Mouse (Mus musculus) embryo, embryonic 10.5 days (tissue): ENCODE data around the gene Cblb.

ENCODE experiments used
- DNase-seq: peaks from one replicate; pipeline ENCODE4 v3.0.0-alpha.2; 2015; ENCODE audit warnings: low spot score

The Cblb gene

GRCm38 (mm10) chr16:52134631-52135227 lies 103.7 kb downstream of the Cblb start:
- peak; percentile 66 for DNase-seq

GRCm38 (mm10) chr16:52135689-52136390 lies 104.8 kb downstream of the Cblb start:
- DNase-seq = no peak

DNA sequence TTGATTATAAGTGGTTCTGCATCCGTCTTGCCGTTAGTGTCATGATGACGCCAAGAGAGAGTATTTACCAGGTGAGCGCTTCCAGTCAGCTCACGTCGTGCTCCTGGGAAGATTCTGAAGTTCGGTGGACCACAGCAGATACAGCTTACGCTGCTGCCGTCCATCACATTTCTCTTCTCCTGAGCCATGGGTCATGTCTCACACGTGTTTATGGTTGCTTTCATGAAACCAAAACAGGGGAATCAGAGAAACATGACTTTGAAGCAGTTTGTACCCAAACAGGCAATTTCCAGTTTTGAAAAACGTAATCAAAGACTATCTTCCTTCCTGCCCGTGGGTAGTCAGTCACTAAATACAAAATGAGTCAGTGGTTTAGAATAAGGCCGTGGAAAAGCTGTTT lies 112.1 kb downstream of the Cblb start:
- no peak for DNase-seq

- DNase-seq = no peak
Measured at GRCm38 (mm10) chr16:52143818-52144217, 112.8 kb downstream of the Cblb start.

DNA sequence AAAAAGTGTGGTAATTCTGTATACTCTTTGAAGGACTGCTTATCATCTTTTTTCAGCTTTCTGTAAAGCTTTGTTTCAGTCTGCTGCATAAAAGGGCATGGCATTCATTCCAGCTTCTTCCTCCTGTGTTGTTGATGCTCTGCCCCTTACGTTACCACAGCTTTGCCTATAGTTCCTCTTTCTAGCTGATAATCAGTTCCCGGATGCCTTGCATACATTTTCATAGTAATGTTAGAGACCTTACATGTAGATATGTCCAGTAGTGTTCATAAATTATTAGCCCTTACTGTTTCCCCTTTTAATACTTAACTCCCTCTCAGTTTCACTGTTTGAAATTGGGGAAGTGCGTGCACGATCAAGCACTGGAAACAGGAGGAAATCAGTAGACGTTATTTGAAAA lies 113.8 kb downstream of the Cblb start:
- DNase-seq = no peak

DNA sequence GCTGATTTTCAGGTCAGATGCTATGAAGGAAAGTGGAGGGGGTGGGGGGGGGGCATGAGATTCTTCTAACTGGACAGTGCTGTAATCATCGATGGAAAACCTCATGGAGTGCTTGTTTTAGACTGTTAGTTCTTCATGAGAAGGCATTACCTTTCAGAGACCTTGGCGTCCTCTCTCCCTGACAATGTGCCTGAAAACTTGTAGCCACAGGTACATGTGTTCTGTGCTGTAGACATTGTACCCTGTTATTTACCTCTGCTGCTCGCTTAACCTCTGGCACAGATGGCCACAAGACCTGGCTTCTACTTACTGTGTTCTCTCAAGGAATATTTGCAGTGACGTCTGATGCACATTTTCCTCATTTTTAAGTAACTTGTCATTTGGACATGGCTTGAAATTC lies 114.5 kb downstream of the Cblb start:
- no peak for DNase-seq

DNA sequence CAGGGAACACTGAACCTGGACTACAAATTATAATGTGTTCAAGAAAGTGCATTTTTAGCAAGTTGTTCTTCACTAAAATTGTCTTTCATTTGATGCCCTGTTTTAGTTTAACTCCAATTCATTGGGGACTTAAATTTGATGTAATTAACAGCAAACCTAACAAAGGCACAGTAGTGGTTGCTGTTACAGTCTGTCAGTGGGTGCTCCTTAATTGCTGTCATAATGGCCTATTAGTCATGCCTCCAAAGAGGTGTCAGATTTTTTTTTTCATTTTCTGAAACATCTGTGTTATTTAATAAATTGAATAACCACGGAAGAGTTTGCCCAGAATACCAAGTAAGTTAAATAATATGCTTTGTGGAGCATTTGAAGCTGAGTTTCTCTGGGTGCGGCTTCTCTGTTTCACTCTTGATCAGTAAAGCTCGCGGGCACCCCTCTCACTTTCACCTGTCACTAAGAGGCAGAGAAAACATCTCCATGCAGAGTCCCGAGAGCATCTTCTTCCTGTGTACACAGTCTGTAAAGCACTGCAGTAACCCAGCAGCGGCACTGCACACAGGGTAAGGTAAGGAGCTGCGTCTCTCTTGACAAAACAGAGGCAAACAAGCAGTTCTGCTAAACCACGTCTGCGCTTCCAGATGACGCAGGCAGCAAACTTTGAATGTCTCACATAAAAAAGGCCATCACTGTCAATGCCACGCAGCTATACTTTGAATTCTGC lies 116.1 kb downstream of the Cblb start:
- DNase-seq = no peak

DNA sequence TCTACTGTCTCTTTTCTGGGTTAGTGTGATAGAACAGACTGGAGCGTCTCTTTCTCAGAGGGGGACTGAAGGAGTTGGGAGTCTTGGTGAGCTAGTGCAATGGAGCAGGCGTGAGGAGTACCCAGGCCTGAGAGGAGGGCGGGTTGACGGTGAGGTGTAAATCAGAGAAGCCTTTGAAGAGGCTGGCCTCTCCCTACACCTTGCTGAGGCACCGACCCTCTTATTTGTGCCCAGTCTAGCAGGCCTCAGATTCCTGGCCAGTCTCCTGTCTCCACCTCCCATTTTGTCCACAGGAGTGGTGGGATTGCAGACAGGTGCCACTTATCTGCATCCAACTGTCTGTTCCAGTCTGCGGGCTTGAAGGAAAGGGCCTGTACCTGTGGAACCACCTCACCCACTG lies 117.0 kb downstream of the Cblb start:
- DNase-seq = no peak

GRCm38 (mm10) chr16:52149135-52149769 lies 118.2 kb downstream of the Cblb start:
- DNase-seq = no peak

DNA sequence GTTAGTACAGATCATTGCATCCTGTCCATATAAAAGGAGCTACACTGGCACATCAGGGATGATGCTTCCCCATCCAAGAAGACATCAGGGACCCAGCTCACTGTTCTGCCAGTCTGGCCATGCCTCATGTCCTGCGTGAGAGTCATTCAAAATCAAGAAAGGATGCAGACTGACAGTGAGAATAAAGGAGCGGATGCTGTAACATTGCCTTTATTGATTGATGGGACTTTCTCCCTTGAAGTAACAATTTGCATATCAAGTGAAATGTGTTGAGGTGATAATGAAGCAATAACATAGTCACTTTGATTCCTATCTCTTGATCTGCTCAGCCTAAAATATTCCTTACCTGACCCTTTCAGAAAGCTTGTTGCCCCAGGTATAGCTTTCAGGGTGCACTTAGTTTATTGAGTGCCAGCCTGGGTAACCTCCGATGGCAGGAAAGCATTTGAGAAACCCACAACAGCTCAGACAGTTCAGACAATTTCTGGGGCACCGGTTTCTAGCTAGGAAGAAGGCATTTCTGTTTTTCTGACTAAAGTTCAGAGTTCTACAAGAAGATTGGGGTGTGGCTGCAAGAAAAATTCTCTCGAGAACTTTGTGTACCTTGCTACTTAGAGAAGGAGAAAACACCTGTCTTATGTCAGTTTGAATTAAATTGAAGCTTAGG lies 124.1 kb downstream of the Cblb start:
- DNase-seq = no peak

DNA sequence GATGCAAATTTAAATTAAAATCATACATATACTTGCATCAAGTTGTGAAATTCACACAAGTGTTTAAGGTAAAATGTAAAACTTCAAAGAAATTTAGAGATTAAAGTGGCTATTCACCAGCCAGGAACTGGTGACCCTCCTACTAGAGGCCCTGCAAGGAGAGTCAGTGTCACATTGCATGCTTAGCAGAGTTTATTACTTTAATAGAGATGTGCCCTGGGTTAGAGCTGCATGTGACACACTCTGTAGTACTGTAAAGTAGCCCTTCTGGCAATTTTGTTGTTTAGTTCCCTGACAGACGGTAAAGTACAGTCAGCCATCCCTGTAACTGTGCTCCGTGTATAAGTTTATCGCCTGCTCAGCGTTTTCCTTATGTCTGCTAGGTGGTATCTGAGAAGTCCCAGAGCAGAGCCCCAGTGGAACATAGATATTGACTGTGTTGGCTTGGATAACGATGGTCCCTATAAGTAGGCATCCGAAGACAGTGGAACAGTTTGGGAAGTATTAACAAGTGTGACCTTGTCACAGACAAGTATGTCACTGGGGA lies 129.0 kb downstream of the Cblb start:
- no peak for DNase-seq

DNA sequence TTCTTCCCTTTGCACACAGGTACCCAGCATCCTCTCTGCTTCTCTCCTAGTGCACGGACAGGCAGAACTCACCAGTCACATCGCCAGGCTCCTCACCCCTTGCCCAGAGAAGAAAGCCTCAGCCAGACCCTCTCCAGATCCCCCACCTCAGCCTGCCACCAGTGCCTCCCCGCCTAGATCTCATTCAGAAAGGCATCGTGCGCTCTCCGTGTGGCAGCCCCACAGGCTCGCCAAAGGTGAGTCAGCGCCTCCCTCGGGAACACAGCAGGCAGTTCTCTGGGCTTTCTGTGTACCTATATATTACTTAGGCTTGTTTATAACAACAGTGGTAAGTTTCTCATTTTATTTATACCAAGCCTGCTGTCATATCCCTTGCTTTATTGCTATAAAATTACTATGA lies 133.2 kb downstream of the Cblb start:
- no peak for DNase-seq

DNA sequence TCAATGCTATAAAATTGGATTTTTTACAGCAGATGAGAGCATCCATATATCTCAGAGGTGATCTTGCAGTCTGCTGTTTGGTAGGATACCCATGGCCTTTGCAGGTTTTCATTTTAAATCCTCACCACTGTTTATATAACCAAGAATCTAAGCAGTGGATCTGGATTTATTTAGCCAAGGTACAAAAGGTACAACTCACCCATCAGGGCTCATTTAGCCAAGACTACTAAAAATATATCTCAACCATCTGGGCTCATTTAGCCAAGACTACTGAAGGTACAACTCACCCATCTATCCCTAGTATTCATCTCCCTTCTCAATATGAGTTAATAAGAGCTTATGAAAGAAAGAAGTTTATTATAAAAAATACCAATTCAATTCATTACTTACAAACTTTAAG lies 142.2 kb downstream of the Cblb start:
- no peak for DNase-seq

DNA sequence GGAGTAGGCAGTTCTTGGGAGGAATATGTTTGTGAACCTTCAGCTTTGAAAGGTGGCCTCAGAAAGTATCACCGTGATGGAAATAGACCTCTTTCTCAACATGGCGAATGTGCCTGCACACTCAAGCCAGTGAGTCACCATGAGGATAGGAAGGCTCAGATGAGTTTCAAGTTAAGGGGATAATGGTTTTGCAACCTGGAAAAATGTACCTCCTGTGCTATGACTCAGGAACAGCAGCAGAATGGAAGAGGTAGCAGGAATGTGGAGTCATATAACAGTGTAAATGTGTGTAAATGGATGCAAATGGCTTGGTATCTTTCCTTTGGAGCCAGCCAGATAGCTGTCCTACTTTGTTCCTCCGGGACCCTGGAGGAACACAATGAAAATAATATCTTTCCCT lies 148.8 kb downstream of the Cblb start:
- no peak for DNase-seq

DNA sequence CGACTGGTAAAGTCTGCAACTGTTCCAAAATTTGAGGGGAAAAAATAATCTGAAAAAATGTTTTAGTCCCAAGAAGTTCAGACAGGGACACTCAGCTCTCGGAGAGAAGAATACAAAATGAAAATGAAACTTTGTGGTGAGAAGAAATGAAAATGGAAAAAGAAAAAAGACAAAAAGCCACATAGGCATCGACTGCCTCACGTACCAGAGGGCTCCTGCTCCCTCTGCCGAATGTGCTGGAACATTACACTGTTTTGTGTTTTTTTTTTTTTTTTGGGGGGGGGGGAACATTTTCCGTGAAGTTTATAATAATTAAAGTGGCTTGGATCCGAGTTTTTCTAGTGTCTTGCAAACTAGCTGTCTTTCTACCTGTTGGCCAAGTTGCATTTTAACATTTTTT lies 151.0 kb downstream of the Cblb start:
- no peak for DNase-seq

- no peak for DNase-seq
Measured at GRCm38 (mm10) chr16:52184350-52184749, 153.3 kb downstream of the Cblb start.

DNA sequence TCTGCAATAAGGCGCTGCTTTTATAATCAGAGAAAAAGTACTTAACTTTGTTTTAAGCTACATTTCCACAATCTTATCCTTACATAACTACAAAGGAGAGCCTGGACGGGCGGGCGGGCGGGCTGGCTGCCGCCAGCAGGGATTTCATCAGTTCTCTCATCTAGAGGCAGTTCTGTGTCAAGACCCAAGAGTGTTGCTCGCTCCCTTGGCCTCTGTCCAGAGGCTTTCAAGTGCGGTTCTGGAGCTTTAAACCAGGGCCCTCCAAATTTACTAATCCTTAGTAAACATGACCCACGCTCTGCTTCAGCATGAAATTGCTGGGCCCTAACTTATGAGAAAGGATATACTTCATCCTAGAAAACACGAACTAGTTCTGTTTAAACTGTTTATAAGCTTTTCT lies 155.7 kb downstream of the Cblb start:
- no peak for DNase-seq

GRCm38 (mm10) chr16:52189103-52189502 lies 158.1 kb downstream of the Cblb start:
- no peak for DNase-seq

DNA sequence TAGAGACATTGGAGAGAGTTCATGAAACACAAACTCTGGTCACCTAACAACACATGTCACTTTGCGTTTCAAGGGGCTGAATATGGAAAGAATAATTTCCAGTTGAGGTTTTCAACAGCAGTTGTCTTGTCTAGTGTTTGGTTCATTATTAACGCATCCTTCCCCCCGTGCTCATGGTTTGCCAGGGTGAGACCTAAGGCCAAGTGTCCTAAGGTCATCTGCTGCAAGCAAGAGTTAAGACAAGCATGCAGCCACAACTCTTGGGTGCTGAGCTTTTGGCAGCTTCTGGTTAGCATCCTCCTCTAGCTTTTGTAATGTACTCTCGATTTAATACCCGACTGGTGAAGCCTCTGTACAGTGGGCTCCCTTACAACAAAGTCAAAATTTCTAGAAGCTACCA lies 159.7 kb downstream of the Cblb start:
- no peak for DNase-seq

GRCm38 (mm10) chr16:52194040-52194439 lies 163.0 kb downstream of the Cblb start:
- DNase-seq = no peak

- no peak for DNase-seq
Measured at GRCm38 (mm10) chr16:52194866-52195265, 163.8 kb downstream of the Cblb start.

DNA sequence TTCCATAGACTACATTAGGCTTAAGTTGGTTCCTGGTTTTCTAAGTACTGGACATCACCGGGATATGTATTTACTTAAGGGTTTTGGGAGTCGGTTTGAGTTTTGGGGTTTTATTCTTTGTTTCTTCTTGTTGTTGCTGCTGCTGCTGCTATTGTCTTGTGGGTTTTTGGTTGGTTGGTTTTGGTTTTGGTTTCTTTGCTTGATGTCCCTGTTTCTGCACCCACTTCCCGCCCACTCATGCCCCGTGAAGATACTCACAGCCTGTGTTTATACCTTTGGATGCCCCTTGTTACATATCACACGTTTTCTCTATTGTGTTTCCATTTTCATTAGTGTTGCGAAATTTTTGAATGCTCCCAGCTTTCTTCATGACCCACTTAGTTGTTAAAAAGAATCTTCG lies 169.1 kb downstream of the Cblb start:
- no peak for DNase-seq
